Mouse (Mus musculus) testis, adult 2 months (tissue): ENCODE results near the gene Izumo4. TPM values are rescaled to one million over a fixed set of nuclear protein-coding genes. Genes with fewer than 3 reads are reported as not detected.

ENCODE experiments used
- H3K27ac ChIP-seq: fragments of 200-500 bp; 2 replicates; pipeline ENCODE4 v1.5.1; 2012; ENCODE audit warnings: low read depth, low read length; ENCODE audit not compliant: control insufficient read depth, insufficient read depth
- H3K27me3 ChIP-seq: fragments of 200-500 bp; 2 replicates; pipeline ENCODE4 v1.6.1; 2012; ENCODE audit warnings: mild to moderate bottlenecking, low read length, moderate library complexity; ENCODE audit not compliant: control insufficient read depth, insufficient read depth
- H3K36me3 ChIP-seq: fragments of 200-500 bp; 2 replicates; pipeline ENCODE4 v1.6.1; 2012; ENCODE audit warnings: mild to moderate bottlenecking, low read length; ENCODE audit not compliant: control insufficient read depth, insufficient read depth
- H3K4me1 ChIP-seq: fragments of 200-500 bp; 2 replicates; pipeline ENCODE4 v1.6.1; 2012; ENCODE audit warnings: low read length; ENCODE audit not compliant: control insufficient read depth, insufficient read depth
- H3K4me3 ChIP-seq: fragments of 200-500 bp; 2 replicates; pipeline ENCODE4 v1.5.1; 2012; ENCODE audit warnings: low read depth, mild to moderate bottlenecking, low read length, moderate library complexity, mixed read lengths; ENCODE audit not compliant: control insufficient read depth
- CTCF ChIP-seq: fragments of 200-500 bp; IDR thresholded peaks from 2 replicates; pipeline ENCODE4 v1.5.1; 2012; ENCODE audit warnings: low read depth, mild to moderate bottlenecking, inconsistent platforms, low read length, moderate library complexity; ENCODE audit not compliant: control insufficient read depth, insufficient read depth, insufficient replicate concordance
- POLR2A ChIP-seq: fragments of 200-500 bp; IDR thresholded peaks from 2 replicates; pipeline ENCODE4 v1.6.1; 2012; ENCODE audit warnings: low read depth, mild to moderate bottlenecking, inconsistent platforms, low read length, moderate library complexity; ENCODE audit not compliant: control insufficient read depth
- polyA plus RNA-seq: library from polyadenylated mRNA; depleted of rRNA; stranded (reverse); fragments of >200 nt; gene quantifications from 2 replicates; pipeline ENCODE4 v1.2.3, GENCODE M21; 2012

Gene Izumo4
- polyA plus RNA-seq, 1 experiment, result 385 TPM

GRCm38 (mm10) chr10:80671251-80671650 lies 30.7 kb upstream of the Izumo4 start:
- H3K4me1 ChIP-seq, result peaks cover 14% of the 10 kb centered on the region
- no peak overlapping the region for H3K27ac ChIP-seq
- no peak overlapping the region for H3K4me3 ChIP-seq
- H3K36me3 ChIP-seq, result no peaks in the 10 kb centered on the region; the same call in none of the 2 replicates
- TF ChIP-seq CTCF, result no peak
- TF ChIP-seq POLR2A, result no peak
- no peaks in the 10 kb centered on the region for H3K27me3 ChIP-seq

DNA sequence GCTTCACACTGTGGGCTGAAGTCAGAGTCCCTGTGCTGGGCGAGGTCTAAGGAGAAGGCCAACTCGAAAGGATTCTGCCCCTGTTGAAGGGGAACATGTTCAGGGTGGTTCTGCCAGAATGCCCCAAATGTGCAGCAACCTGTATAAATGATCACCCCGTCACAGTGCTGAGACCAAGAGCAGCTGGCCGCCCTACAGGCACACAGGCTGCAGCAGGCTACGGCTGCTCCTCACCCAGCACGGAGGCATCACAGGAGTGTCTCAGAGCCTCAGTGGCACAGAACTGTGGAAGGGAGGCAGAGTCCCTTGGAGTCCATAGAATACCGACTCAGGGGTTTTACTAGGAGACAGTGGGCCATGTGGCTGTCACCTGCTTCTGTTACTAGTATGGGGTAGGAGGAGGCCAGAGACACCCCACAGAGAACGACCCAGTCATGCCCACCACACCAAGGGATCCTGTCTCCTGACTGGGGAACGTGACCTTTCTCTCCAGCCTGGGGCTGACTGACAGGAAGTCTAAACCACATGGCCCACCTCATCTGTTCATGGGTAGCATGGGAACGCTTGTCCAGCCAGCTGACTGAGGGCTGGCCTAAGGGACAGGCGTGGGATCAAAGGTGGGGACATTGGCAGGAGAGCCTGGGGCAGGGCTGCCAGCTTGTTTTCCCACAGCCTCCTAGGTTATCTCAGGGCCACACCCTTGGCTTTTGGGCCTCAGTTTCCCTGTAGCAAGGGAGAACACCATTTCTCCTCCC lies 29.9 kb upstream of the Izumo4 start:
- H3K4me3 ChIP-seq, result no peak overlapping the region
- TF ChIP-seq POLR2A, result no peak
- H3K4me1 ChIP-seq, result peaks cover 19% of the 10 kb centered on the region
- H3K27ac ChIP-seq, result no peak overlapping the region
- no peaks in the 10 kb centered on the region for H3K27me3 ChIP-seq
- H3K36me3 ChIP-seq, result no peaks in the 10 kb centered on the region; the same call in none of the 2 replicates

GRCm38 (mm10) chr10:80673690-80674089 lies 28.3 kb upstream of the Izumo4 start:
- Histone ChIP-seq H3K27me3 (no peaks in the 10 kb centered on the region), H3K36me3 (no peaks in the 10 kb centered on the region; the same call in none of the 2 replicates), H3K4me1 (peaks cover 31% of the 10 kb centered on the region), H3K27ac (no peak overlapping the region), H3K4me3 (no peak overlapping the region)
- no peak for TF ChIP-seq CTCF
- no peak for TF ChIP-seq POLR2A

DNA sequence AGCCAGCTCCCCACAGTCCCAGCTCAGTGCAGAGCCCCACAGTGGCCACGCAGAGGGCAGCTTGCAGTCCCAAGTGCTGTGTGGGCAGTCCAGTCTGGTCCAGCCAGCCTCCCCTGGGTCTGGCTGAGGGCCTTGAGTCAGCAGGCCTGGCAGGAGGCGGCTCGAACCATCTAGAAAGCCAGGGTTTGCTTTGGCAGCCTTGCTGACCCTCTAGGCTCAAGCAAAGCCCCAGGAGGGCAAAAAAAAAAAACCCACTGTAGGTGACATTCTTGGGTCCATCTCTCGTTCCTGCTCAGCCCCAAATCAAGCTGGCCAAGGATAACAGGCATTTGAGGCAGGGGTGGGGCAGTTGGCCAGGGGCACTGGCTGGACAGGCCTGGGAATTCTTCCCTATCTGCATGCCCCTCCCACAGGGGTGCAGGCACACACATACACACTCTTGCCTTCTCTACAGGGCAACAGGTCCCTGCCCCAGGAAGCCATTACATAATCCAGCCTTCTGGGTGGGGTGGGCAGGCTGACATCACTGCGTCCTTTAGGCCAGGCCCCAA lies 27.7 kb upstream of the Izumo4 start:
- peaks cover 34% of the 10 kb centered on the region for H3K4me1 ChIP-seq
- H3K4me3 ChIP-seq, result no peak overlapping the region
- no peak overlapping the region for H3K27ac ChIP-seq
- TF ChIP-seq CTCF, result no peak
- no peak for TF ChIP-seq POLR2A
- no peaks in the 10 kb centered on the region for H3K27me3 ChIP-seq
- H3K36me3 ChIP-seq, result no peaks in the 10 kb centered on the region; the same call in none of the 2 replicates

DNA sequence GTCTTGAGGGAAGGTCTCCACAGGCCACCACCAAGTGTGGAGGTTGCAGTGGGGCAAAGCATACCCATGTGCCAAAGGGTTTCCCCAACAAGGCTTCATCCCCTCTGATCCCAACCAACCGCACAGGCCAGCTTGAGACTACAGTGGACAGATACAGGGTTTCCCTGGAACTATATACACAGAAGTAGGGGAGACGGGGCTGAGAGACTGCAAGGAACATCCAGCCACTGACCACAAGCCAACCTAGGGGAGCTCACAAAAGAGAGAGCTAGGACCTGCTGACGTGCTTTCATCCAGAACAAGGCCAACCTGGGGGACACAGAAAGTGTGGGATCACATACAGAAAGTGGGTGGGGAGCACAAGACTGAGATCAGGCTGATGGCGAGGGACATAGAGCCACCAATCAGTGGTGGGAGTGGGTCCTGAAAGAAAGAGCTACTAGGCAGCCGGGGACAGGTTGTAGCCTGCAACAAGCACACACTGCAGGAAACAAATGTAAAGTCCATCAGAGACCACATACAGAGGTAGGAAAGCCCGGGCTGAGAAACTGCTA lies 27.1 kb upstream of the Izumo4 start:
- Histone ChIP-seq H3K27ac (no peak overlapping the region; the same call in 1 of the 2 replicates), H3K4me3 (peak overlapping the region; percentile 97), H3K27me3 (no peaks in the 10 kb centered on the region), H3K4me1 (peaks cover 31% of the 10 kb centered on the region), H3K36me3 (no peaks in the 10 kb centered on the region; the same call in none of the 2 replicates)
- TF ChIP-seq CTCF (no peak), POLR2A (no peak)

GRCm38 (mm10) chr10:80675405-80676197 lies 26.4 kb upstream of the Izumo4 start:
- no peaks in the 10 kb centered on the region; the same call in none of the 2 replicates for H3K36me3 ChIP-seq
- H3K27me3 ChIP-seq, result no peaks in the 10 kb centered on the region
- H3K4me1 ChIP-seq, result peaks cover 31% of the 10 kb centered on the region
- peak overlapping the region; percentile 67 for H3K27ac ChIP-seq
- H3K4me3 ChIP-seq, result peak overlapping the region; percentile 97
- no peak for TF ChIP-seq POLR2A
- no peak for TF ChIP-seq CTCF
